Mouse (Mus musculus) midbrain, embryonic 14.5 days (tissue): ENCODE data around the gene Gm42791. TPM values are rescaled to one million over a fixed set of nuclear protein-coding genes. Genes with fewer than 3 reads are reported as not detected.

Experiments
- ATAC-seq: fragments of 200-750 bp; cut with Nextera tagmentation; 2 replicates; pipeline ENCODE4 v1.8.0; 2017; ENCODE audit warnings: moderate number of reproducible peaks, moderate library complexity; ENCODE audit not compliant: low FRiP score, low TSS enrichment
- DNase-seq: peaks from one replicate; pipeline ENCODE4 v3.0.0-alpha.2; 2015
- H3K27ac ChIP-seq: fragments of 300-500 bp; sonication (generic); replicated peaks from 2 replicates; pipeline ENCODE4 v1.5.1; 2014; ENCODE audit warnings: mild to moderate bottlenecking, low read depth, low read length, moderate library complexity
- H3K27me3 ChIP-seq: fragments of 300-500 bp; sonication (generic); 2 replicates; pipeline ENCODE4 v1.6.1; 2014; ENCODE audit warnings: low read length, control low read depth, mixed read lengths; ENCODE audit not compliant: control insufficient read depth, insufficient read depth
- H3K36me3 ChIP-seq: fragments of 300-500 bp; sonication (generic); 2 replicates; pipeline ENCODE4 v1.6.1; 2014; ENCODE audit warnings: low read length, control low read depth; ENCODE audit not compliant: control insufficient read depth, insufficient read depth
- H3K4me1 ChIP-seq: fragments of 300-500 bp; sonication (generic); 2 replicates; pipeline ENCODE4 v1.6.1; 2014; ENCODE audit warnings: mild to moderate bottlenecking, antibody characterized with exemption, low read length, control low read depth; ENCODE audit not compliant: control insufficient read depth, insufficient read depth
- H3K4me2 ChIP-seq: fragments of 300-500 bp; sonication (generic); 2 replicates; pipeline ENCODE4 v1.6.1; 2014; ENCODE audit warnings: mild to moderate bottlenecking, low read length, moderate library complexity
- H3K4me3 ChIP-seq: fragments of 300-500 bp; sonication (generic); replicated peaks from 2 replicates; pipeline ENCODE4 v1.5.1; 2014; ENCODE audit warnings: low read depth, low read length
- H3K9ac ChIP-seq: fragments of 300-500 bp; sonication (generic); replicated peaks from 2 replicates; pipeline ENCODE4 v1.6.1; 2014; ENCODE audit warnings: mild to moderate bottlenecking, low read length, moderate library complexity
- H3K9me3 ChIP-seq: fragments of 300-500 bp; sonication (generic); 2 replicates; pipeline ENCODE4 v1.6.1; 2016; ENCODE audit warnings: low read length, control low read depth, mixed read lengths; ENCODE audit not compliant: control insufficient read depth
- WGBS: fragments of 180-500 bp; shearing (Covaris S2); extraction: QIAGEN DNeasy Blood & Tissue Kit; methylation state at CpG from one replicate; pipeline ENCODE4 v1.1.7; 2014; 5-methylcytosine and 5-hydroxymethylcytosine counted together
- polyA plus RNA-seq: library from polyadenylated mRNA; unstranded; fragments of >200 nt; fragmentation: Nextera tagmentation; extraction: Ambion mirVana; gene quantifications from 2 replicates; pipeline ENCODE4 v1.2.1, GENCODE M21; 2014

The Gm42791 gene
- polyA plus RNA-seq, 1 experiment from 2014 or later, result not detected

DNA sequence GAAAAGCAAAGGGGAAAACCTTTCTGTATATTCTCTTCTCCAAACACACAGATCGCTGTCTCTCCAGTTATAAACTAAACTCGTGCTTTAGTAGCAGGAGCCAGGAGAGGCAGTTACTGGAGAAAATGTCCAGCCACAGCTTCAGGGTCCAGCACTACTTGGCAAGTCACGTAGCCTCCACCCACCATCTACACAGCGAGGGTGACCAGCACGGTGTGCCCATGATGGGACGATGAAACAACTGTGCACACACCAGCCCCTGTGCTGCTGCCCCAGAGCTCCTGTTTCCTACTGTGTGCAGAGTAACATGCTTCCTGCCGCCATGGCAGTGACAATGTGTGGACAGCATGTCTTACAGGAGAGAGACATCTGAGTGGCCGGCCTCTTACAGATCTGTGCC is 121.8 kb downstream of the Gm42791 start:
- no peak overlapping the region for H3K4me2 ChIP-seq
- ATAC-seq (no peak), DNase-seq (no peak)
- H3K4me3 ChIP-seq, result no peak overlapping the region
- H3K9me3 ChIP-seq, result no peaks in the 10 kb centered on the region
- H3K9ac ChIP-seq, result no peak overlapping the region
- H3K36me3 ChIP-seq, result peaks cover 41% of the 10 kb centered on the region
- H3K4me1 ChIP-seq, result no peaks in the 10 kb centered on the region
- 92% methylated on average over 8 of the region's 8 CpGs for WGBS
- no peak overlapping the region for H3K27ac ChIP-seq
- no peaks in the 10 kb centered on the region for H3K27me3 ChIP-seq

GRCm38 (mm10) chr5:148869583-148869982 is 125.4 kb downstream of the Gm42791 start:
- Histone ChIP-seq H3K27ac (no peak overlapping the region), H3K9ac (no peak overlapping the region), H3K4me3 (no peak overlapping the region), H3K9me3 (no peaks in the 10 kb centered on the region), H3K27me3 (no peaks in the 10 kb centered on the region), H3K4me1 (no peaks in the 10 kb centered on the region), H3K36me3 (peaks cover 8% of the 10 kb centered on the region; the same call in 1 of the 2 replicates), H3K4me2 (no peak overlapping the region)
- ATAC-seq, result no peak
- WGBS, result 60% methylated on average over 3 of the region's 3 CpGs
- no peak for DNase-seq

GRCm38 (mm10) chr5:148867766-148868165 is 127.2 kb downstream of the Gm42791 start:
- Histone ChIP-seq H3K4me2 (no peak overlapping the region), H3K4me3 (no peak overlapping the region), H3K9ac (no peak overlapping the region), H3K36me3 (no peaks in the 10 kb centered on the region), H3K27me3 (no peaks in the 10 kb centered on the region), H3K9me3 (no peaks in the 10 kb centered on the region), H3K4me1 (no peaks in the 10 kb centered on the region), H3K27ac (no peak overlapping the region)
- ATAC-seq (no peak), DNase-seq (no peak)
- 80% methylated on average over 6 of the region's 6 CpGs for WGBS

GRCm38 (mm10) chr5:148867171-148867570 is 127.8 kb downstream of the Gm42791 start:
- Histone ChIP-seq H3K27ac (no peak overlapping the region), H3K4me2 (no peak overlapping the region), H3K27me3 (no peaks in the 10 kb centered on the region), H3K4me1 (no peaks in the 10 kb centered on the region), H3K36me3 (no peaks in the 10 kb centered on the region), H3K4me3 (no peak overlapping the region), H3K9me3 (no peaks in the 10 kb centered on the region), H3K9ac (no peak overlapping the region)
- ATAC-seq, result no peak
- DNase-seq, result no peak
- WGBS, result 90% methylated on average over 7 of the region's 7 CpGs

DNA sequence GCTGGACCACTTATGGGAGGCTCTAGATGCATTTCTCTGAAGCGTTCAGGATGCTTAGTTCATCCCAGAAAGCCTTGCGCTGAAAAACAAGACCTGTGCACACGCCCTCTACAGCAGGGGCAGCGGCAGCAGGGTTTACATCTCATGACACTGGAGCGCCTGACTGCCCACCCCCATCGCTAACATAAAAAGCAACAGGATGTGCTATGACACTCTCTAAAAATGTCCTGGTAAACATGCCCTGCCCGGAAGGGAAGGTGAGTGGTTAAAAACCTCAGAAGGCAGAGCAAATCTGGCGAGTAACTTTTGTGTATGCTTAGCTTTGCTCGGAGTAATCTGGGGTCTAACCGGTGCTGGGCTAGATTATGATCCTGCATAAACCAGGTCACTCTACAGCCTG is 128.4 kb downstream of the Gm42791 start:
- no peaks in the 10 kb centered on the region for H3K4me1 ChIP-seq
- no peaks in the 10 kb centered on the region for H3K36me3 ChIP-seq
- DNase-seq (no peak), ATAC-seq (no peak)
- WGBS, result 88% methylated on average over 10 of the region's 10 CpGs
- no peak overlapping the region for H3K27ac ChIP-seq
- no peak overlapping the region for H3K4me3 ChIP-seq
- no peak overlapping the region for H3K9ac ChIP-seq
- no peak overlapping the region for H3K4me2 ChIP-seq
- H3K27me3 ChIP-seq, result no peaks in the 10 kb centered on the region
- H3K9me3 ChIP-seq, result no peaks in the 10 kb centered on the region

GRCm38 (mm10) chr5:148863409-148863808 is 131.5 kb downstream of the Gm42791 start:
- 67% methylated on average over 6 of the region's 6 CpGs for WGBS
- Histone ChIP-seq H3K4me3 (no peak overlapping the region), H3K27ac (no peak overlapping the region), H3K9ac (no peak overlapping the region), H3K4me1 (no peaks in the 10 kb centered on the region), H3K36me3 (no peaks in the 10 kb centered on the region), H3K27me3 (no peaks in the 10 kb centered on the region), H3K9me3 (no peaks in the 10 kb centered on the region), H3K4me2 (no peak overlapping the region)
- ATAC-seq, result no peak
- no peak for DNase-seq

GRCm38 (mm10) chr5:148862853-148863252 is 132.1 kb downstream of the Gm42791 start:
- H3K4me2 ChIP-seq, result no peak overlapping the region
- no peak overlapping the region for H3K4me3 ChIP-seq
- ATAC-seq (no peak), DNase-seq (no peak)
- no peaks in the 10 kb centered on the region for H3K9me3 ChIP-seq
- no peaks in the 10 kb centered on the region for H3K27me3 ChIP-seq
- no peak overlapping the region for H3K9ac ChIP-seq
- no peak overlapping the region for H3K27ac ChIP-seq
- no peaks in the 10 kb centered on the region for H3K36me3 ChIP-seq
- H3K4me1 ChIP-seq, result no peaks in the 10 kb centered on the region
- WGBS, result 72% methylated on average over 10 of the region's 10 CpGs

GRCm38 (mm10) chr5:148862136-148862535 is 132.8 kb downstream of the Gm42791 start:
- H3K27ac ChIP-seq, result no peak overlapping the region
- whole genome bisulfite sequencing, result 65% methylated on average over 8 of the region's 8 CpGs

GRCm38 (mm10) chr5:148857522-148857921 is 137.4 kb downstream of the Gm42791 start:
- no peaks in the 10 kb centered on the region for H3K36me3 ChIP-seq
- H3K27ac ChIP-seq, result no peak overlapping the region
- H3K9me3 ChIP-seq, result no peaks in the 10 kb centered on the region
- ATAC-seq (no peak), DNase-seq (no peak)
- 84% methylated on average over 3 of the region's 3 CpGs for WGBS
- peaks cover 6% of the 10 kb centered on the region; the same call in 1 of the 2 replicates for H3K4me1 ChIP-seq
- no peak overlapping the region for H3K4me2 ChIP-seq
- no peak overlapping the region for H3K4me3 ChIP-seq
- H3K9ac ChIP-seq, result no peak overlapping the region
- H3K27me3 ChIP-seq, result no peaks in the 10 kb centered on the region

More at GRCm38 (mm10) chr5:148862136-148862535, 132.8 kb downstream of the Gm42791 start:
- Histone ChIP-seq H3K9ac (no peak overlapping the region), H3K4me1 (no peaks in the 10 kb centered on the region), H3K36me3 (no peaks in the 10 kb centered on the region), H3K9me3 (no peaks in the 10 kb centered on the region), H3K4me3 (no peak overlapping the region), H3K27me3 (no peaks in the 10 kb centered on the region), H3K4me2 (no peak overlapping the region)
- ATAC-seq (no peak), DNase-seq (no peak)
